28 mouse cellular contexts compared by ENCODE assay signal in genomic region chr2:72985516-72985915, GRCm38 (mm10). TPM values are rescaled to one million over a fixed set of nuclear protein-coding genes. Genes with fewer than 3 reads are reported as not detected.
A peak's percentile ranks its signal among the peaks of the same experiment; 100 is the strongest.
DNase-seq lines count a peak whose midpoint lies in the region; ATAC-seq and TF ChIP-seq lines count a peak whose summit lies in the region.
"Had no signal": no experiment of that assay in that cellular context is flagged by ENCODE, and none has a peak within 500 bp of the region (broad histone marks: within the 10 kb centered on the region; RNA-seq: fewer than 3 reads in every experiment).

No protein-coding gene starts in this region.

- H3K4me1 ChIP-seq in E14TG2a.4 (replicated peaks; ENCODE audit: low read depth, low read length) = peaks cover 46% of the 10 kb centered on the region
- peaks cover 9% of the 10 kb centered on the region for H3K4me1 ChIP-seq in ES-Bruce4 (ENCODE audit: control insufficient read depth, insufficient read depth, low read length)
- peaks cover 9 to 13% of the 10 kb centered on the region in 2 experiments for H3K4me1 ChIP-seq in ES-E14 (ENCODE audit: control insufficient read depth in 2 of 2, insufficient read depth in 2 of 2, low read length in 2 of 2, poor library complexity in 1 of 2)
- H3K4me1 ChIP-seq in forebrain, embryonic 12.5 days = peaks cover 6% of the 10 kb centered on the region; the same call in 1 of the 2 replicates
- H3K4me1 ChIP-seq: embryonic facial prominence, embryonic 13.5 days; embryonic facial prominence, embryonic 15.5 days had no signal

- H3K9me3 ChIP-seq in E14TG2a.4 (ENCODE audit: low read length) (peaks cover 24% of the 10 kb centered on the region), ES-Bruce4 (replicated peaks; ENCODE audit: control insufficient read depth, insufficient read depth, low read length, poor library complexity, severe bottlenecking) (peaks cover 13% of the 10 kb centered on the region), ES-E14 (ENCODE audit: control insufficient read depth, insufficient read depth, low read depth, low read length) (peaks cover 2% of the 10 kb centered on the region; the same call in 1 of the 2 replicates)
- 0 out of 2 replicates have a peak, but pooled peaks cover 6% of the 10 kb centered on the region for H3K9me3 ChIP-seq in forebrain, embryonic 12.5 days
- H3K9me3 ChIP-seq: forebrain, embryonic 15.5 days had no signal

- H3K9ac ChIP-seq in ES-Bruce4 (ENCODE audit: low read depth, poor library complexity, severe bottlenecking) (no peak overlapping the region), ES-E14 (ENCODE audit: insufficient read depth, low read depth, low read length, poor library complexity, severe bottlenecking) (no peak overlapping the region)
- no peak overlapping the region for H3K9ac ChIP-seq in forebrain, embryonic 12.5 days
- H3K9ac ChIP-seq: embryonic facial prominence, embryonic 13.5 days; embryonic facial prominence, embryonic 15.5 days; forebrain, embryonic 13.5 days; forebrain, embryonic 15.5 days; forebrain, postnatal 0 days had no signal

- TF ChIP-seq CTCF in E14TG2a.4 (conservative IDR thresholded peaks at IDR 0.05; ENCODE audit: low read length) (no peak), ES-Bruce4 (IDR thresholded peaks at IDR 0.05; ENCODE audit: low read depth, low read length) (no peak)

- H3K4me3 ChIP-seq in E14TG2a.4 (replicated peaks; ENCODE audit: low read length) = peak overlapping the region; percentile 27; the same call in 1 of the 2 replicates
- H3K4me3 ChIP-seq in ES-Bruce4 (ENCODE audit: low read depth, low read length) = no peak overlapping the region
- H3K4me3 ChIP-seq in ES-E14 (ENCODE audit: insufficient read depth in 1 of 2, low read depth in 1 of 2, low read length in 2 of 2, poor library complexity in 1 of 2, severe bottlenecking in 1 of 2) = no peak overlapping the region
- no peak overlapping the region for H3K4me3 ChIP-seq in forebrain, embryonic 12.5 days (replicated peaks)
- H3K4me3 ChIP-seq: embryonic facial prominence, embryonic 13.5 days; embryonic facial prominence, embryonic 15.5 days; erythroblast, embryonic 14.5 days; forebrain, embryonic 10.5 days; forebrain, embryonic 13.5 days; forebrain, embryonic 15.5 days had no signal

- TF ChIP-seq EP300 in ES-Bruce4 (IDR thresholded peaks at IDR 0.05; ENCODE audit: insufficient read depth, low read depth, low read length) = no peak

- DNase-seq in ES-E14 (ENCODE audit: low read depth, low spot score) (no peak), ZHBTc4 (ENCODE audit: low read depth, low spot score) (peak; percentile 81)
- DNase-seq in natural killer cell, adult 2 months (ENCODE audit: low spot score in 2 of 2) = no peak
- DNase-seq in thymus, postnatal 36 days = no peak
- no peak for DNase-seq in cerebellum, adult 9-10 months
- DNase-seq: adrenal gland, adult 2 months; adrenal gland, postnatal 10 days; adrenal gland, postnatal 36 days; cerebellum, adult 11-12 months; cerebellum, adult 2 months; cerebellum, adult 9-11 months; cerebellum, postnatal 14 days; cerebellum, postnatal 36 days; embryo, embryonic 11 days; forebrain, postnatal 0 days had no signal

- no peak for ATAC-seq in forebrain, embryonic 12.5 days (ENCODE audit: low FRiP score)
- ATAC-seq: forebrain, embryonic 13.5 days; forebrain, embryonic 15.5 days; forebrain, postnatal 0 days had no signal

- in situ Hi-C loops in ES-E14 (cut with MboI; ENCODE audit: low sequenced_read_pairs in 2 of 2, unreplicated experiment in 2 of 2) = no loop called here

- H3K4me2 ChIP-seq in forebrain, embryonic 12.5 days = no peak overlapping the region
- H3K4me2 ChIP-seq: embryonic facial prominence, embryonic 13.5 days; embryonic facial prominence, embryonic 15.5 days; forebrain, embryonic 13.5 days; forebrain, embryonic 15.5 days had no signal

- H3K27me3 ChIP-seq in E14TG2a.4 (ENCODE audit: insufficient read depth, low read length) = no peaks in the 10 kb centered on the region
- no peaks in the 10 kb centered on the region for H3K27me3 ChIP-seq in ES-Bruce4 (ENCODE audit: control insufficient read depth, insufficient read depth, low read length, poor library complexity, severe bottlenecking)
- H3K27me3 ChIP-seq in forebrain, embryonic 12.5 days = no peaks in the 10 kb centered on the region
- H3K27me3 ChIP-seq: embryonic facial prominence, embryonic 13.5 days; embryonic facial prominence, embryonic 15.5 days; forebrain, embryonic 13.5 days; forebrain, embryonic 15.5 days had no signal

- TF ChIP-seq POLR2A in ES-Bruce4 (IDR thresholded peaks at IDR 0.05; ENCODE audit: insufficient read depth, low read length) = no peak

- 34% methylated on average over 1 of the region's 1 CpGs for WGBS in forebrain, embryonic 12.5 days

- H3K27ac ChIP-seq in ES-Bruce4 (ENCODE audit: insufficient read depth, low read length) = peak overlapping the region; percentile 72
- H3K27ac ChIP-seq in ES-E14 (ENCODE audit: insufficient read depth, low read depth, low read length, poor library complexity, severe bottlenecking) = peak overlapping the region; percentile 60; the same call in 1 of the 2 replicates
- H3K27ac ChIP-seq in forebrain, embryonic 12.5 days = no peak overlapping the region
- H3K27ac ChIP-seq: embryonic facial prominence, embryonic 13.5 days; embryonic facial prominence, embryonic 15.5 days; forebrain, embryonic 10.5 days; forebrain, embryonic 13.5 days; forebrain, embryonic 15.5 days had no signal

- H3K36me3 ChIP-seq in E14TG2a.4 (ENCODE audit: insufficient read depth, low read length) = peaks cover 17% of the 10 kb centered on the region
- no peaks in the 10 kb centered on the region; the same call in 1 of the 2 replicates for H3K36me3 ChIP-seq in ES-Bruce4 (ENCODE audit: control insufficient read depth, insufficient read depth, low read length, poor library complexity, severe bottlenecking)
- peaks cover 2% of the 10 kb centered on the region; the same call in 1 of the 2 replicates for H3K36me3 ChIP-seq in ES-E14 (ENCODE audit: control insufficient read depth, insufficient read depth, low read length, poor library complexity, severe bottlenecking)
- H3K36me3 ChIP-seq in forebrain, embryonic 12.5 days (replicated peaks) = no peaks in the 10 kb centered on the region
- H3K36me3 ChIP-seq: forebrain, embryonic 15.5 days had no signal

TF ChIP-seq in ES-E14, 5 proteins besides CTCF, POLR2A, EP300 and RAD21:
- no peak for TF ChIP-seq CHD2 (IDR thresholded peaks at IDR 0.05; ENCODE audit: low read depth, low read length)
- no peak for TF ChIP-seq HCFC1 (IDR thresholded peaks at IDR 0.05; ENCODE audit: borderline replicate concordance, insufficient read depth, low read length)
- no peak for TF ChIP-seq ZC3H11A (IDR thresholded peaks at IDR 0.05; ENCODE audit: borderline replicate concordance, low read depth, low read length)
- TF ChIP-seq ZNF384 (IDR thresholded peaks at IDR 0.05; ENCODE audit: low read depth, low read length) = no peak
- TF ChIP-seq MAFK (IDR thresholded peaks at IDR 0.05; ENCODE audit: insufficient read depth, low read depth, low read length) = no peak

RNA-seq across cellular contexts. Expression of gene Gm11084, which starts 1.0 kb away (rescaled TPM):
- not detected in 2 replicates for polyA plus RNA-seq in ES-Bruce4 (2011; ENCODE audit: insufficient read depth, insufficient read length, low read depth, missing spikeins)
- total RNA-seq in ES-E14 (2012; rRNA removed) = not detected in 2 replicates
- not detected in 2 replicates for polyA plus RNA-seq in forebrain, embryonic 12.5 days (2016; fragmentation: Nextera tagmentation; extraction: Ambion mirVana)
- total RNA-seq: adrenal gland, adult 2 months; adrenal gland, postnatal 10 days; adrenal gland, postnatal 36 days; common myeloid progenitor, adult 5-6 weeks; forebrain, postnatal 0 days; MEL had no signal
- polyA plus RNA-seq: adrenal gland, adult 2 months; C2C12; cerebellum, adult 2 months; embryonic facial prominence, embryonic 11.5 days; embryonic facial prominence, embryonic 13.5 days; embryonic facial prominence, embryonic 15.5 days; erythroblast, embryonic 14.5 days; forebrain, embryonic 10.5 days; forebrain, embryonic 13.5 days; forebrain, embryonic 15.5 days; forebrain, postnatal 0 days had no signal

RNA-seq across cellular contexts. Expression of gene Sp3, which starts 5.3 kb away (rescaled TPM):
- 98.0 and 102 TPM in 2 replicates for polyA plus RNA-seq in ES-Bruce4 (2011; ENCODE audit: insufficient read depth, insufficient read length, low read depth, missing spikeins)
- 52.8 and 60.6 TPM in 2 replicates for total RNA-seq in ES-E14 (2012; rRNA removed)
- 77.9 and 81.8 TPM in 2 replicates for polyA plus RNA-seq in forebrain, embryonic 12.5 days (2016; fragmentation: Nextera tagmentation; extraction: Ambion mirVana)
